Mouse (Mus musculus): Measurements from ENCODE around the gene Pigl. TPM values are rescaled to one million over a fixed set of nuclear protein-coding genes. Genes with fewer than 3 reads are reported as not detected.

Pigl gene
- polyA plus RNA-seq, 1 experiment from 2014 or later: 10.8 TPM

- Histone ChIP-seq H3K36me3 (peaks cover 25% of the 10 kb centered on the region), H3K4me2 (replicated peaks) (peak overlapping the region; percentile 97), H3K27me3 (replicated peaks) (no peaks in the 10 kb centered on the region), H3K4me3 (peak overlapping the region; percentile 46), H3K27ac (no peak overlapping the region), H3K9me3 (no peaks in the 10 kb centered on the region), H3K4me1 (peaks cover 35% of the 10 kb centered on the region), H3K9ac (peak overlapping the region; percentile 54)
- 88% methylated on average over 5 of the region's 5 CpGs for WGBS
- ATAC-seq (ENCODE audit: low FRiP score, low read depth): no peak
Measured at GRCm38 (mm10) chr11:62553633-62554032, 95.4 kb downstream of the Pigl start.

- H3K36me3 ChIP-seq: peaks cover 25% of the 10 kb centered on the region
- no peak for ATAC-seq (ENCODE audit: low FRiP score, low read depth)
- H3K9me3 ChIP-seq: no peaks in the 10 kb centered on the region
- 82% methylated on average over 5 of the region's 5 CpGs for WGBS
- peak overlapping the region; percentile 46 for H3K4me3 ChIP-seq
- no peak overlapping the region for H3K27ac ChIP-seq
- peak overlapping the region; percentile 54 for H3K9ac ChIP-seq
- no peaks in the 10 kb centered on the region for H3K27me3 ChIP-seq (replicated peaks)
- H3K4me1 ChIP-seq: peaks cover 32% of the 10 kb centered on the region
- peak overlapping the region; percentile 97 for H3K4me2 ChIP-seq (replicated peaks)
Measured at GRCm38 (mm10) chr11:62554163-62554855, 96.0 kb downstream of the Pigl start.

- Histone ChIP-seq H3K4me1 (peaks cover 26% of the 10 kb centered on the region), H3K27me3 (replicated peaks) (no peaks in the 10 kb centered on the region), H3K27ac (no peak overlapping the region), H3K36me3 (peaks cover 25% of the 10 kb centered on the region), H3K9ac (no peak overlapping the region), H3K4me2 (replicated peaks) (peak overlapping the region; percentile 97), H3K4me3 (no peak overlapping the region), H3K9me3 (no peaks in the 10 kb centered on the region)
- ATAC-seq (ENCODE audit: low FRiP score, low read depth): no peak
Measured at GRCm38 (mm10) chr11:62554934-62555517, 96.8 kb downstream of the Pigl start.

- H3K4me2 ChIP-seq (replicated peaks): peak overlapping the region; percentile 97; the same call in 1 of the 2 replicates
- H3K4me3 ChIP-seq: no peak overlapping the region
- H3K27me3 ChIP-seq (replicated peaks): no peaks in the 10 kb centered on the region
- no peaks in the 10 kb centered on the region for H3K9me3 ChIP-seq
- peaks cover 26% of the 10 kb centered on the region for H3K4me1 ChIP-seq
- ATAC-seq (ENCODE audit: low FRiP score, low read depth): no peak
- peaks cover 25% of the 10 kb centered on the region for H3K36me3 ChIP-seq
- H3K9ac ChIP-seq: no peak overlapping the region
- no peak overlapping the region for H3K27ac ChIP-seq
Measured at GRCm38 (mm10) chr11:62555896-62556412, 97.7 kb downstream of the Pigl start.

GRCm38 (mm10) chr11:62557205-62557604, 98.9 kb downstream of the Pigl start:
- no peak overlapping the region for H3K4me3 ChIP-seq
- H3K36me3 ChIP-seq: peaks cover 25% of the 10 kb centered on the region
- peaks cover 26% of the 10 kb centered on the region for H3K4me1 ChIP-seq
- no peak overlapping the region for H3K27ac ChIP-seq
- H3K4me2 ChIP-seq (replicated peaks): no peak overlapping the region
- ATAC-seq (ENCODE audit: low FRiP score, low read depth): no peak
- no peak overlapping the region for H3K9ac ChIP-seq
- WGBS: 74% methylated on average over 5 of the region's 5 CpGs
- no peaks in the 10 kb centered on the region for H3K27me3 ChIP-seq (replicated peaks)
- H3K9me3 ChIP-seq: no peaks in the 10 kb centered on the region

- Histone ChIP-seq H3K9me3 (no peaks in the 10 kb centered on the region), H3K4me3 (no peak overlapping the region), H3K9ac (no peak overlapping the region), H3K4me2 (replicated peaks) (no peak overlapping the region), H3K27ac (no peak overlapping the region), H3K36me3 (peaks cover 23% of the 10 kb centered on the region), H3K27me3 (replicated peaks) (no peaks in the 10 kb centered on the region), H3K4me1 (peaks cover 26% of the 10 kb centered on the region)
- WGBS: 71% methylated on average over 2 of the region's 2 CpGs
- no peak for ATAC-seq (ENCODE audit: low FRiP score, low read depth)
Measured at GRCm38 (mm10) chr11:62558152-62558551, 99.9 kb downstream of the Pigl start.

GRCm38 (mm10) chr11:62558961-62559646, 100.8 kb downstream of the Pigl start:
- H3K4me2 ChIP-seq (replicated peaks): no peak overlapping the region
- H3K9me3 ChIP-seq: no peaks in the 10 kb centered on the region
- H3K27ac ChIP-seq: no peak overlapping the region
- no peak overlapping the region for H3K4me3 ChIP-seq
- 66% methylated on average over 6 of the region's 6 CpGs for WGBS
- no peaks in the 10 kb centered on the region for H3K27me3 ChIP-seq (replicated peaks)
- H3K9ac ChIP-seq: no peak overlapping the region
- H3K4me1 ChIP-seq: peaks cover 16% of the 10 kb centered on the region
- ATAC-seq (ENCODE audit: low FRiP score, low read depth): no peak
- peaks cover 13% of the 10 kb centered on the region; the same call in 1 of the 2 replicates for H3K36me3 ChIP-seq

GRCm38 (mm10) chr11:62560463-62561016, 102.3 kb downstream of the Pigl start:
- ATAC-seq (ENCODE audit: low FRiP score, low read depth): no peak
- no peak overlapping the region for H3K27ac ChIP-seq
- H3K4me3 ChIP-seq: peak overlapping the region; percentile 29
- no peaks in the 10 kb centered on the region for H3K27me3 ChIP-seq (replicated peaks)
- H3K4me2 ChIP-seq (replicated peaks): peak overlapping the region; percentile 62
- no peaks in the 10 kb centered on the region for H3K9me3 ChIP-seq
- H3K9ac ChIP-seq: peak overlapping the region; percentile 35; the same call in 1 of the 2 replicates
- WGBS: 29% methylated on average over 43 of the region's 43 CpGs
- peaks cover under 1% of the 10 kb centered on the region; the same call in 1 of the 2 replicates for H3K36me3 ChIP-seq
- H3K4me1 ChIP-seq: 0 out of 2 replicates have a peak, but pooled peaks cover 2% of the 10 kb centered on the region

GRCm38 (mm10) chr11:62563590-62563989, 105.3 kb downstream of the Pigl start:
- no peak for ATAC-seq (ENCODE audit: low FRiP score, low read depth)
- Histone ChIP-seq H3K9ac (no peak overlapping the region), H3K4me3 (no peak overlapping the region), H3K27me3 (replicated peaks) (no peaks in the 10 kb centered on the region), H3K4me1 (no peaks in the 10 kb centered on the region), H3K4me2 (replicated peaks) (no peak overlapping the region), H3K27ac (no peak overlapping the region), H3K36me3 (no peaks in the 10 kb centered on the region), H3K9me3 (no peaks in the 10 kb centered on the region)
- 85% methylated on average over 2 of the region's 2 CpGs for WGBS

Other genes with a start within 250 kb of the Pigl start
- gene Adora2b, start 209.5 kb upstream of the Pigl start, polyA plus RNA-seq (2016; fragmentation: Nextera tagmentation; extraction: Ambion mirVana): 5.0 and 5.8 TPM in 2 replicates
- gene Zswim7, start 177.1 kb upstream of the Pigl start, polyA plus RNA-seq (2016; fragmentation: Nextera tagmentation; extraction: Ambion mirVana): 17.3 and 17.9 TPM in 2 replicates
- gene Ttc19, start 177.0 kb upstream of the Pigl start, polyA plus RNA-seq (2016; fragmentation: Nextera tagmentation; extraction: Ambion mirVana): 36.4 and 37.0 TPM in 2 replicates
- 194 and 201 TPM in 2 replicates for gene Ncor1, start 81 bp downstream of the Pigl start, polyA plus RNA-seq (2016; fragmentation: Nextera tagmentation; extraction: Ambion mirVana)
- gene Cenpv, start 80.8 kb downstream of the Pigl start, polyA plus RNA-seq (2016; fragmentation: Nextera tagmentation; extraction: Ambion mirVana): 68.5 and 73.7 TPM in 2 replicates
- 3,967 and 4,014 TPM in 2 replicates for gene Ubb, start 92.7 kb downstream of the Pigl start, polyA plus RNA-seq (2016; fragmentation: Nextera tagmentation; extraction: Ambion mirVana)
- 16.0 and 18.0 TPM in 2 replicates for gene Trpv2, start 116.0 kb downstream of the Pigl start, polyA plus RNA-seq (2016; fragmentation: Nextera tagmentation; extraction: Ambion mirVana)
- 14.2 and 15.9 TPM in 2 replicates for gene Lrrc75a, start 190.1 kb downstream of the Pigl start, polyA plus RNA-seq (2016; fragmentation: Nextera tagmentation; extraction: Ambion mirVana)
- 30.8 and 34.7 TPM in 2 replicates for gene Mmgt2, start 190.2 kb downstream of the Pigl start, polyA plus RNA-seq (2016; fragmentation: Nextera tagmentation; extraction: Ambion mirVana)